Comparison of ENCODE assay signal across 9 mouse cellular contexts in genomic region chrX:103914790-103915189, GRCm38 (mm10).
DNase-seq lines count a peak whose midpoint lies in the region; ATAC-seq and TF ChIP-seq lines count a peak whose summit lies in the region.
"Had no signal": no experiment of that assay in that cellular context is flagged by ENCODE, and none has a peak within 500 bp of the region (broad histone marks: within the 10 kb centered on the region; RNA-seq: fewer than 3 reads in every experiment).

No protein-coding gene starts in this region.

- H3K36me3 ChIP-seq in intestine, embryonic 14.5 days (ENCODE audit: control insufficient read depth, insufficient read depth, low read length): no peaks in the 10 kb centered on the region
- H3K36me3 ChIP-seq in intestine, embryonic 15.5 days: no peaks in the 10 kb centered on the region
- H3K36me3 ChIP-seq in thymus, adult 2 months (ENCODE audit: control insufficient read depth, insufficient read depth, low read length): no peaks in the 10 kb centered on the region
- H3K36me3 ChIP-seq: lung, embryonic 15.5 days had no signal

- no peak for TF ChIP-seq POLR2A in thymus, adult 2 months (IDR thresholded peaks at IDR 0.05; ENCODE audit: control insufficient read depth, extremely low read depth, insufficient read depth, low read length, poor library complexity)

- H3K4me2 ChIP-seq in intestine, embryonic 14.5 days (ENCODE audit: low read length): no peak overlapping the region
- no peak overlapping the region for H3K4me2 ChIP-seq in intestine, embryonic 15.5 days (replicated peaks)
- H3K4me2 ChIP-seq: lung, embryonic 15.5 days had no signal

- no peak for ATAC-seq in intestine, embryonic 14.5 days (replicated peaks; ENCODE audit: low FRiP score, low TSS enrichment, low read depth)
- ATAC-seq in intestine, embryonic 15.5 days: no peak

- DNase-seq in intestine, embryonic 14.5 days (ENCODE audit: low spot score): peak; percentile 55
- peak; percentile 11 for DNase-seq in MN1 (ENCODE audit: low spot score)
- DNase-seq in cerebellum, adult 9-11 months: peak; percentile 13
- peak; percentile 14 to 43 for DNase-seq in frontal cortex, postnatal 36 days (ENCODE audit: low spot score in 2 of 2)
- peak; percentile 28 to 50 for DNase-seq in layer of hippocampus, postnatal 14 days (ENCODE audit: low spot score in 2 of 2)
- DNase-seq in lung, postnatal 36 days: peak; percentile 64
- DNase-seq in thymus, adult 2 months: peak; percentile 39

- no peak overlapping the region for H3K9ac ChIP-seq in intestine, embryonic 14.5 days (ENCODE audit: low read length)
- no peak overlapping the region for H3K9ac ChIP-seq in intestine, embryonic 15.5 days
- H3K9ac ChIP-seq: lung, embryonic 15.5 days had no signal

- H3K27me3 ChIP-seq in intestine, embryonic 14.5 days (replicated peaks; ENCODE audit: control insufficient read depth, insufficient read depth, low read length): peaks cover 24% of the 10 kb centered on the region; the same call in 1 of the 2 replicates
- peaks cover 6% of the 10 kb centered on the region for H3K27me3 ChIP-seq in intestine, embryonic 15.5 days (replicated peaks)
- no peaks in the 10 kb centered on the region for H3K27me3 ChIP-seq in thymus, adult 2 months (ENCODE audit: control insufficient read depth, insufficient read depth, low read length)

- H3K4me1 ChIP-seq in intestine, embryonic 14.5 days (replicated peaks; ENCODE audit: control insufficient read depth, insufficient read depth, low read length): no peaks in the 10 kb centered on the region
- H3K4me1 ChIP-seq in intestine, embryonic 15.5 days (replicated peaks): no peaks in the 10 kb centered on the region
- H3K4me1 ChIP-seq in thymus, adult 2 months (replicated peaks; ENCODE audit: control insufficient read depth, insufficient read depth, low read length): no peaks in the 10 kb centered on the region
- H3K4me1 ChIP-seq: lung, embryonic 15.5 days had no signal

- no peaks in the 10 kb centered on the region for H3K9me3 ChIP-seq in intestine, embryonic 14.5 days (ENCODE audit: control insufficient read depth, low read length)
- no peaks in the 10 kb centered on the region for H3K9me3 ChIP-seq in intestine, embryonic 15.5 days
- H3K9me3 ChIP-seq: lung, embryonic 15.5 days had no signal

- WGBS in intestine, embryonic 14.5 days: 8% methylated on average over 3 of the region's 3 CpGs
- 5% methylated on average over 3 of the region's 3 CpGs for WGBS in intestine, embryonic 15.5 days
- 4% methylated on average over 3 of the region's 3 CpGs for WGBS in thymus, adult 2 months

- TF ChIP-seq CTCF in thymus, adult 2 months (IDR thresholded peaks at IDR 0.05; ENCODE audit: borderline replicate concordance, control insufficient read depth, extremely low read depth, insufficient read depth, low read length, poor library complexity): no peak

- no peak overlapping the region for H3K27ac ChIP-seq in intestine, embryonic 14.5 days (ENCODE audit: low read depth)
- H3K27ac ChIP-seq in intestine, embryonic 15.5 days: no peak overlapping the region
- H3K27ac ChIP-seq in thymus, adult 2 months (ENCODE audit: control insufficient read depth, insufficient read depth, low read length): no peak overlapping the region
- H3K27ac ChIP-seq: lung, embryonic 15.5 days had no signal

- no peak overlapping the region for H3K4me3 ChIP-seq in intestine, embryonic 14.5 days (ENCODE audit: low read depth, low read length)
- H3K4me3 ChIP-seq in intestine, embryonic 15.5 days (replicated peaks): no peak overlapping the region
- no peak overlapping the region for H3K4me3 ChIP-seq in thymus, adult 2 months (ENCODE audit: control insufficient read depth, insufficient read depth, low read length)
- H3K4me3 ChIP-seq: lung, embryonic 15.5 days had no signal

Comparison
In these comparisons a context has a peak if more than half of its experiments do, and no peak if none do; other contexts are left out.
1. DNase-seq: peak in every context shown above with its lines; median percentile 64 in lung, postnatal 36 days; 55 in intestine, embryonic 14.5 days; 39 in layer of hippocampus, postnatal 14 days; 39 in thymus, adult 2 months; 28 in frontal cortex, postnatal 36 days; 13 in cerebellum, adult 9-11 months; 11 in MN1.